Mouse (Mus musculus) right cerebral cortex, postnatal 10 days (tissue): ENCODE measurements around the gene Meox1.

Source experiments
- DNase-seq, 2 experiments: peaks; one replicate each; pipeline ENCODE4 v3.0.0; 2021; ENCODE audit warnings: low spot score in 2 of 2

The Meox1 gene

GRCm38 (mm10) chr11:101851042-101851441 lies 43.1 kb downstream of the Meox1 start:
- DNase-seq = no peak

DNA sequence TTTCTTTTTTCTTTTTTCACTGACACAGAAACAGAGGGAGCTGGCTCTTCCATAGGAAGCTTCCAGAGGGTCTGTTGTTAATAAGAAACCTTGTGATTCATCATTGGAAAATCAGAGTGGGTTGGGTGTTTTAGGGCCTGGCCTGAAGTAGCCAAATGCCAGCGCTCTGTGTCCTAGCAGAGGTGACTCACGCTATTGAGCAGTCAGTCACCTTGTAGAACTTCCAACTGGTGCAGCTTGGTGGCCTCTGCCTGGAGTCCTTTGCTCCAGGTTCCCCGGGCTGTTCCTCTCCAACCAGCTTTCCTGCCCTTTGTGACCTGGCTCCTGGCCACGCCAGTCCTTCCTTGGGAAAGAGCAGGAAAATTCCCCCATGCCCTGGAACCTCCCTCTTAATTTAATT lies 44.9 kb downstream of the Meox1 start:
- no peak for DNase-seq

DNA sequence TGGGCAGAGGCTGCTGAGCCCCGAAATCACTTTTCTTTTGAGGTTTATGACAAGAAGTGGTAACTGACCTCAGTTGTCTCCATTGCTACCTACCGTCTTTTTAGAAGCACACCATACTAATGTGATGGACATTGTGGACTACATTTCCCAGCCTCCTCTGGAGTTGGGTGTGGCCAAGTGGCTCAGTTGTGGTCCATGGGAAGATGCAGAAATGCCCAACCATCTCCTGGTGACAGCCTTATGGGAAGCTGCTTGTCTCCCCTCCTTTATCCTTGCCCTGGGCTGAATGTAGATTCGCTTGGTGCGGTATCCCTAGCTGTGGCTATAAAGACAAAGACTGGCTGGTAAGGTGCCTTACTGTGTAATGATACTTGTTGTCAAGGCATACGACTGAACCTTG lies 46.7 kb downstream of the Meox1 start:
- no peak for DNase-seq

DNA sequence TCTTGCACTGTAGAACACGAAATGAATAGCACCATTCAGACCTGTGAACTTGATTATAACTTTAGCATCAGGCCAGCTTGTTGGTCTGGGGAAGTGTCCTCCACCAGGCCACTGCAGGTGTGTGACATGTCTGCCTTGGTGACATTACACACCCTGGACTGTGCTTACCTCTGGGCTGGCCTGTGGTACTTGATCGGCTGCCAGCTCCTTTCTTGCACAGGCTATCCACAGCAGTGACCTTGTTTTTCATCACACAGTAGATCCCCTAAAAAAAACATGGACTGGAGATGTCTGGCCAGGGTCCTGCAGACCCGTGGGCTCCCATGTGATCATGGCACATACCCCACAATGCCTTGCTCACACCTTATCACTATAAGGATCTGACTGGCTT lies 51.4 kb downstream of the Meox1 start:
- DNase-seq = no peak

- DNase-seq = peak; percentile 56 to 70
Measured at GRCm38 (mm10) chr11:101841998-101842772, 52.0 kb downstream of the Meox1 start.

GRCm38 (mm10) chr11:101840405-101840804 lies 53.8 kb downstream of the Meox1 start:
- DNase-seq = no peak

GRCm38 (mm10) chr11:101839426-101839825 lies 54.7 kb downstream of the Meox1 start:
- no peak for DNase-seq

DNA sequence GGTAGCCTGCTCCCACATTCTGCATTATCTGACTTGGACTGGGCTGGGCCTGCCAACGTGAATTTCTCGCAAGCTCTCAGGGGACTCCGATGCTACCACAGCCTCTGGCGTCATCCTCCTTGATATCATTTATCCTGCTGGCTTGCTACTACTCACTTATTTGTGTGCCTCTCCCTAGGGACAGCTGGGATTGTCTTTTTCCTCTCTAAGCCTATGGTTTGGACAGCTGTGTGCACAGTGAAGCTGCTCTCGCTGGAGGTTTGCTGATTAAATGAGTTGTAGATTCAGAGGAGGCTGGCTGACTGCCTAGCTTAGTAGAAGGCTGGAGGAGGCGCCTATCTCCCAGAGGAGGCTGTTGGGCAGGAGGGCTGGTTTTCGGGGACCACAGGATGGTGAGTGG lies 62.2 kb downstream of the Meox1 start:
- peak; percentile 72 to 79 for DNase-seq

GRCm38 (mm10) chr11:101830616-101831015 lies 63.6 kb downstream of the Meox1 start:
- no peak for DNase-seq

- DNase-seq = no peak
Measured at GRCm38 (mm10) chr11:101830112-101830511, 64.1 kb downstream of the Meox1 start.

DNA sequence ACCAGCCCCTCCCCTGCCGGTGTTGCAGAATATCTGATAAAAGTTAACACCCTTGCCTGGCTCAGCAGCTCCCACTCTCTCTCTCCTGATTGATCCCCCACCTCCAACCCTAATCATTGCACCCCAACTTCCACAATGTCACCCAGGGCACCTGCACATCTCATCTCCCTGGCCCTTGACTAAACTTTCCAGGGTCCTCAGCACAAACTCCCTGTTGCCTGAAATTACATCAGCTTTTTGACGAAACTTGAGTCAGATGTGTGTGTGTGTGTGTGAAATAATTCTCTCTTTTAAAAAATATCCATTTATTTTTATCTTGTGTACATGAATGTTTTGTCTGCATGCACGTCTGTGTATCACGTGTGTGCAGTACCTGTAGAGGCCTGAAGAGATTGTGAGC lies 65.5 kb downstream of the Meox1 start:
- DNase-seq = no peak
